Mouse (Mus musculus) forebrain, embryonic 14.5 days (tissue): ENCODE results near the gene Map6. TPM values are rescaled to one million over a fixed set of nuclear protein-coding genes. Genes with fewer than 3 reads are reported as not detected.
"Not testable (repeated sequence)": the region's sequence is repeated elsewhere in the genome, so short reads cannot be mapped to it uniquely, and the experiment has no call there.

Experiments
- ATAC-seq: fragments of 200-750 bp; cut with Nextera tagmentation; 2 replicates; pipeline ENCODE4 v1.8.0; 2017; ENCODE audit warnings: mild to moderate bottlenecking, moderate library complexity
- DNase-seq: peaks from one replicate; pipeline ENCODE4 v3.0.0-alpha.2; 2015; ENCODE audit warnings: low spot score
- H3K27ac ChIP-seq: fragments of 300-500 bp; sonication (generic); 2 replicates; pipeline ENCODE4 v1.5.1; 2014; ENCODE audit warnings: low read depth, mild to moderate bottlenecking, control low read depth, low read length, moderate library complexity
- H3K27me3 ChIP-seq: fragments of 300-500 bp; sonication (generic); replicated peaks from 2 replicates; pipeline ENCODE4 v1.6.1; 2014; ENCODE audit warnings: low read length, control low read depth, mixed read lengths; ENCODE audit not compliant: control insufficient read depth, insufficient read depth
- H3K36me3 ChIP-seq: fragments of 300-500 bp; sonication (generic); 2 replicates; pipeline ENCODE4 v1.6.1; 2014; ENCODE audit warnings: low read length, control low read depth; ENCODE audit not compliant: control insufficient read depth, insufficient read depth
- H3K4me1 ChIP-seq: fragments of 300-500 bp; sonication (generic); 2 replicates; pipeline ENCODE4 v1.6.1; 2014; ENCODE audit warnings: antibody characterized with exemption, low read length, control low read depth; ENCODE audit not compliant: control insufficient read depth, insufficient read depth
- H3K4me2 ChIP-seq: fragments of 300-500 bp; sonication (generic); 2 replicates; pipeline ENCODE4 v1.6.1; 2014; ENCODE audit warnings: mild to moderate bottlenecking, control low read depth, low read length
- H3K4me3 ChIP-seq: fragments of 300-500 bp; sonication (generic); 2 replicates; pipeline ENCODE4 v1.5.1; 2014; ENCODE audit warnings: low read depth, low read length, control low read depth
- H3K9ac ChIP-seq: fragments of 300-500 bp; sonication (generic); 2 replicates; pipeline ENCODE4 v1.6.1; 2014; ENCODE audit warnings: mild to moderate bottlenecking, low read length, control low read depth, moderate library complexity
- H3K9me3 ChIP-seq: fragments of 300-500 bp; sonication (generic); replicated peaks from 2 replicates; pipeline ENCODE4 v1.6.1; 2016; ENCODE audit warnings: low read length, control low read depth, mixed read lengths; ENCODE audit not compliant: control insufficient read depth
- WGBS: fragments of 180-500 bp; shearing (Covaris S2); extraction: QIAGEN DNeasy Blood & Tissue Kit; methylation state at CpG from one replicate; pipeline ENCODE4 v1.1.7; 2014; 5-methylcytosine and 5-hydroxymethylcytosine counted together
- polyA plus RNA-seq: library from polyadenylated mRNA; unstranded; fragments of >200 nt; fragmentation: Nextera tagmentation; extraction: Ambion mirVana; gene quantifications from 2 replicates; pipeline ENCODE4 v1.2.1, GENCODE M21; 2014

Map6 gene
- polyA plus RNA-seq, 1 experiment from 2014 or later: 46.2 TPM

GRCm38 (mm10) chr7:99360021-99360802, 93.0 kb downstream of the Map6 start:
- H3K27ac ChIP-seq: peak overlapping the region; percentile 89
- no peaks in the 10 kb centered on the region for H3K27me3 ChIP-seq
- H3K9ac ChIP-seq: peak overlapping the region; percentile 2; the same call in 1 of the 2 replicates
- ATAC-seq (peak; percentile 96), DNase-seq (peak; percentile 90)
- no peak overlapping the region for H3K4me3 ChIP-seq
- 6% methylated on average over 10 of the region's 10 CpGs for WGBS
- H3K9me3 ChIP-seq: no peaks in the 10 kb centered on the region
- peaks cover 30% of the 10 kb centered on the region for H3K4me1 ChIP-seq
- H3K36me3 ChIP-seq: no peaks in the 10 kb centered on the region
- no peak overlapping the region; the same call in 1 of the 2 replicates for H3K4me2 ChIP-seq

- DNase-seq: no peak
- Histone ChIP-seq H3K9me3 (no peaks in the 10 kb centered on the region), H3K4me3 (no peak overlapping the region), H3K27ac (peak overlapping the region; percentile 89), H3K4me2 (no peak overlapping the region; the same call in 1 of the 2 replicates), H3K4me1 (peaks cover 24% of the 10 kb centered on the region), H3K9ac (no peak overlapping the region; the same call in 1 of the 2 replicates), H3K36me3 (no peaks in the 10 kb centered on the region), H3K27me3 (no peaks in the 10 kb centered on the region)
- 31% methylated on average over 8 of the region's 8 CpGs for WGBS
- ATAC-seq: no peak
Measured at GRCm38 (mm10) chr7:99360803-99361414, 93.7 kb downstream of the Map6 start.

- no peak for DNase-seq
Measured at GRCm38 (mm10) chr7:99362137-99362536, 94.9 kb downstream of the Map6 start.

GRCm38 (mm10) chr7:99365069-99365468, 97.8 kb downstream of the Map6 start:
- H3K4me1 ChIP-seq: peaks cover 6% of the 10 kb centered on the region
- no peaks in the 10 kb centered on the region for H3K9me3 ChIP-seq
- H3K27ac ChIP-seq: no peak overlapping the region
- peak; percentile 90 for DNase-seq
- ATAC-seq: peak; percentile 68
- H3K36me3 ChIP-seq: no peaks in the 10 kb centered on the region
- H3K27me3 ChIP-seq: no peaks in the 10 kb centered on the region
- no peak overlapping the region for H3K4me3 ChIP-seq
- 2% methylated on average over 5 of the region's 5 CpGs for WGBS
- no peak overlapping the region for H3K9ac ChIP-seq
- H3K4me2 ChIP-seq: no peak overlapping the region

More at GRCm38 (mm10) chr7:99362137-99362536, 94.9 kb downstream of the Map6 start:
- no peak overlapping the region for H3K27ac ChIP-seq
- peaks cover 12% of the 10 kb centered on the region for H3K4me1 ChIP-seq
- H3K4me3 ChIP-seq: no peak overlapping the region
- H3K4me2 ChIP-seq: no peak overlapping the region
- H3K36me3 ChIP-seq: no peaks in the 10 kb centered on the region
- H3K27me3 ChIP-seq: no peaks in the 10 kb centered on the region
- no peaks in the 10 kb centered on the region for H3K9me3 ChIP-seq
- no peak overlapping the region for H3K9ac ChIP-seq
- ATAC-seq: no peak
- WGBS: 89% methylated on average over 2 of the region's 2 CpGs

GRCm38 (mm10) chr7:99366716-99367115, 99.5 kb downstream of the Map6 start:
- 80% methylated on average over 6 of the region's 6 CpGs for WGBS
- no peak overlapping the region for H3K4me2 ChIP-seq

GRCm38 (mm10) chr7:99374325-99374724, 107.1 kb downstream of the Map6 start:
- not testable (repeated sequence) for H3K4me3 ChIP-seq, H3K4me1 ChIP-seq, H3K27ac ChIP-seq, H3K4me2 ChIP-seq, H3K36me3 ChIP-seq, H3K27me3 ChIP-seq, H3K9ac ChIP-seq, H3K9me3 ChIP-seq
- ATAC-seq (peak; percentile 49; the same call in 1 of the 2 replicates), DNase-seq (peak; percentile 33)
- WGBS: 60% methylated on average over 3 of the region's 3 CpGs

More at GRCm38 (mm10) chr7:99366716-99367115, 99.5 kb downstream of the Map6 start:
- ATAC-seq (no peak), DNase-seq (no peak)
- no peaks in the 10 kb centered on the region for H3K27me3 ChIP-seq
- no peaks in the 10 kb centered on the region; the same call in 1 of the 2 replicates for H3K4me1 ChIP-seq
- H3K27ac ChIP-seq: no peak overlapping the region
- no peaks in the 10 kb centered on the region for H3K9me3 ChIP-seq
- H3K9ac ChIP-seq: no peak overlapping the region
- no peaks in the 10 kb centered on the region for H3K36me3 ChIP-seq
- no peak overlapping the region for H3K4me3 ChIP-seq

GRCm38 (mm10) chr7:99375455-99375854, 108.2 kb downstream of the Map6 start:
- DNase-seq (peak; percentile 76), ATAC-seq (no peak)
- H3K4me3 ChIP-seq: no peak overlapping the region
- H3K36me3 ChIP-seq: no peaks in the 10 kb centered on the region
- 4% methylated on average over 4 of the region's 4 CpGs for WGBS
- no peak overlapping the region for H3K27ac ChIP-seq
- H3K27me3 ChIP-seq: no peaks in the 10 kb centered on the region
- H3K9ac ChIP-seq: no peak overlapping the region
- no peak overlapping the region for H3K4me2 ChIP-seq
- H3K4me1 ChIP-seq: no peaks in the 10 kb centered on the region
- H3K9me3 ChIP-seq: no peaks in the 10 kb centered on the region

GRCm38 (mm10) chr7:99378870-99379269, 111.6 kb downstream of the Map6 start:
- H3K4me1 ChIP-seq: peaks cover 10% of the 10 kb centered on the region
- H3K4me2 ChIP-seq: no peak overlapping the region
- WGBS: 83% methylated on average over 8 of the region's 8 CpGs
- ATAC-seq (no peak), DNase-seq (no peak)
- no peaks in the 10 kb centered on the region for H3K36me3 ChIP-seq
- no peaks in the 10 kb centered on the region for H3K9me3 ChIP-seq
- no peaks in the 10 kb centered on the region for H3K27me3 ChIP-seq
- no peak overlapping the region for H3K27ac ChIP-seq
- H3K4me3 ChIP-seq: no peak overlapping the region
- no peak overlapping the region for H3K9ac ChIP-seq
